In genomic region chr9:18293026-18293781, GRCm38 (mm10) we compare ENCODE assay signal across 8 mouse cellular contexts. TPM values are rescaled to one million over a fixed set of nuclear protein-coding genes. Genes with fewer than 3 reads are reported as not detected.
DNase-seq lines count a peak whose midpoint lies in the region; ATAC-seq and TF ChIP-seq lines count a peak whose summit lies in the region.

No protein-coding gene starts in this region.

- peaks cover 11% of the 10 kb centered on the region; the same call in 1 of the 2 replicates for H3K4me1 ChIP-seq in hindbrain, postnatal 0 days (ENCODE audit: insufficient read depth, low read length)

- no peaks in the 10 kb centered on the region for H3K27me3 ChIP-seq in hindbrain, postnatal 0 days (ENCODE audit: insufficient read depth, low read length)
- no peaks in the 10 kb centered on the region for H3K27me3 ChIP-seq in myocyte (ENCODE audit: control insufficient read depth, insufficient read depth, insufficient read length)

- TF ChIP-seq POLR2A in myocyte (IDR thresholded peaks at IDR 0.05; ENCODE audit: insufficient read length, low read depth), result no peak

- WGBS in hindbrain, postnatal 0 days, result 45% methylated on average over 6 of the region's 6 CpGs

- H3ac ChIP-seq in myocyte (ENCODE audit: control insufficient read depth, insufficient read length), result peak overlapping the region; percentile 27

- peak overlapping the region; percentile 89 for H3K4me2 ChIP-seq in hindbrain, postnatal 0 days (ENCODE audit: low read depth, low read length)
- peak overlapping the region; percentile 69 for H3K4me2 ChIP-seq in myocyte (ENCODE audit: low read depth)

- no peak for DNase-seq in left cerebral cortex, adult 2 months (ENCODE audit: extremely low spot score in 1 of 2, low spot score in 2 of 2)
- DNase-seq in left cerebral cortex, postnatal 36 days (ENCODE audit: low spot score in 2 of 2), result no peak
- peak; percentile 29 for DNase-seq in c-Kit-negative CD71-positive TER-119-positive erythroid progenitor cells, embryonic 14.5 days (ENCODE audit: low read depth, low spot score)
- DNase-seq in hindbrain, postnatal 0 days (ENCODE audit: low spot score), result no peak
- DNase-seq in thymus, postnatal 36 days, result no peak
- no peak for DNase-seq in embryo, embryonic 9.5 days (ENCODE audit: extremely low spot score)
- no peak for DNase-seq in ovary, postnatal 10 days (ENCODE audit: low spot score)

- ATAC-seq in hindbrain, postnatal 0 days, result no peak

- intact Hi-C loops in left cerebral cortex, adult 2 months (cut with DNase I), result loop anchor here (10.0 kb wide), 1 partner anchor 1332 kb away; the partner anchor contains the start of gene Zfp317
- intact Hi-C loops in left cerebral cortex, postnatal 36 days (cut with DNase I), result loop anchor here (5.0 kb wide), 1 partner anchor 179 kb away; no protein-coding TSS in a partner anchor

- peaks cover 37% of the 10 kb centered on the region for H3K79me2 ChIP-seq in myocyte (ENCODE audit: control insufficient read depth, insufficient read depth)

- peak overlapping the region; percentile 97 for H3K27ac ChIP-seq in left cerebral cortex, adult 2 months
- H3K27ac ChIP-seq in hindbrain, postnatal 0 days, result 0 out of 2 replicates have a peak overlapping the region, but pooled peaks have one; percentile 90

- H3K9ac ChIP-seq in hindbrain, postnatal 0 days (replicated peaks; ENCODE audit: low read length), result peak overlapping the region; percentile 97

- H3K36me3 ChIP-seq in hindbrain, postnatal 0 days (ENCODE audit: insufficient read depth, low read length), result no peaks in the 10 kb centered on the region
- peaks cover 4% of the 10 kb centered on the region for H3K36me3 ChIP-seq in myocyte (ENCODE audit: control insufficient read depth, insufficient read depth)

- H3K4me3 ChIP-seq in left cerebral cortex, adult 2 months, result peak overlapping the region; percentile 77
- peak overlapping the region; percentile 99 for H3K4me3 ChIP-seq in hindbrain, postnatal 0 days (ENCODE audit: low read length)
- peak overlapping the region; percentile 88 for H3K4me3 ChIP-seq in myocyte

- no peaks in the 10 kb centered on the region for H3K9me3 ChIP-seq in hindbrain, postnatal 0 days (ENCODE audit: low read length)

- no peak for TF ChIP-seq CTCF in left cerebral cortex, adult 2 months (IDR thresholded peaks at IDR 0.05)
- no peak for TF ChIP-seq CTCF in hindbrain, postnatal 0 days (IDR thresholded peaks at IDR 0.05; ENCODE audit: low read depth)

TF ChIP-seq in myocyte, 11 proteins besides CTCF, POLR2A, EP300 and RAD21:
- no peak for TF ChIP-seq TCF12 (IDR thresholded peaks at IDR 0.05; ENCODE audit: insufficient read depth, poor library complexity, severe bottlenecking)
- TF ChIP-seq USF1 (IDR thresholded peaks at IDR 0.05; ENCODE audit: low read depth), result no peak
- TF ChIP-seq SRF (IDR thresholded peaks at IDR 0.05; ENCODE audit: control insufficient read depth, insufficient read length, low read depth), result no peak
- TF ChIP-seq REST (IDR thresholded peaks at IDR 0.05; ENCODE audit: insufficient read depth, insufficient read length), result no peak
- no peak for TF ChIP-seq CEBPB (IDR thresholded peaks at IDR 0.05; ENCODE audit: insufficient read depth, poor library complexity, severe bottlenecking)
- no peak for TF ChIP-seq MAX (IDR thresholded peaks at IDR 0.05; ENCODE audit: low read depth)
- TF ChIP-seq E2F4 (IDR thresholded peaks at IDR 0.05; ENCODE audit: insufficient read depth), result no peak
- TF ChIP-seq POLR2AphosphoS2 (IDR thresholded peaks at IDR 0.05; ENCODE audit: insufficient read length, low read depth), result no peak
- no peak for TF ChIP-seq MYOD1 (IDR thresholded peaks at IDR 0.05; ENCODE audit: control insufficient read depth in 1 of 3, insufficient read length in 2 of 3, low read depth in 2 of 3)
- no peak for TF ChIP-seq TCF3 (IDR thresholded peaks at IDR 0.05; ENCODE audit: insufficient read length, low read depth)
- no peak for TF ChIP-seq MYOG (IDR thresholded peaks at IDR 0.05; ENCODE audit: control insufficient read depth in 1 of 3, insufficient read depth in 1 of 3, insufficient read length in 2 of 3, low read depth in 2 of 3)

RNA-seq across cellular contexts. Expression of gene Chordc1, which starts 1.3 kb away (rescaled TPM):
- 100 to 1,000 TPM; 107 to 108 TPM for total RNA-seq in left cerebral cortex, adult 2 months (2021)
- 100 to 1,000 TPM in 1 of 2 experiments, 10 to 100 TPM in 1; 70.2 to 103 TPM for total RNA-seq in left cerebral cortex, postnatal 36 days (2021)
- 26.3 and 56.4 TPM in 2 replicates for total RNA-seq in hindbrain, postnatal 0 days (2014; rRNA removed)
- polyA plus RNA-seq in hindbrain, postnatal 0 days (2015; fragmentation: Nextera tagmentation; extraction: Ambion mirVana), result 58.2 and 60.0 TPM in 2 replicates
- polyA plus RNA-seq in myocyte (2012; fragmentation: generic; extraction: Trizol), result 27.3 TPM
